Mouse (Mus musculus): ENCODE results near the gene Ccng2.

GRCm38 (mm10) chr5:93264136-93264700, 2.8 kb upstream of the Ccng2 start:
- no peak for TF ChIP-seq CTCF (conservative IDR thresholded peaks at IDR 0.05; ENCODE audit: low read length)
- no peak for TF ChIP-seq NANOG (IDR thresholded peaks at IDR 0.05; ENCODE audit: borderline replicate concordance, low read length)
- no peak for TF ChIP-seq POU5F1 (IDR thresholded peaks at IDR 0.05; ENCODE audit: borderline replicate concordance, low read length)

All from E14TG2a.4 (cell line).